Mouse (Mus musculus): Measurements from ENCODE around the gene Grip2. TPM values are rescaled to one million over a fixed set of nuclear protein-coding genes. Genes with fewer than 3 reads are reported as not detected.

The Grip2 gene
- polyA plus RNA-seq, 1 experiment from 2014 or later = 0.12 TPM

DNA sequence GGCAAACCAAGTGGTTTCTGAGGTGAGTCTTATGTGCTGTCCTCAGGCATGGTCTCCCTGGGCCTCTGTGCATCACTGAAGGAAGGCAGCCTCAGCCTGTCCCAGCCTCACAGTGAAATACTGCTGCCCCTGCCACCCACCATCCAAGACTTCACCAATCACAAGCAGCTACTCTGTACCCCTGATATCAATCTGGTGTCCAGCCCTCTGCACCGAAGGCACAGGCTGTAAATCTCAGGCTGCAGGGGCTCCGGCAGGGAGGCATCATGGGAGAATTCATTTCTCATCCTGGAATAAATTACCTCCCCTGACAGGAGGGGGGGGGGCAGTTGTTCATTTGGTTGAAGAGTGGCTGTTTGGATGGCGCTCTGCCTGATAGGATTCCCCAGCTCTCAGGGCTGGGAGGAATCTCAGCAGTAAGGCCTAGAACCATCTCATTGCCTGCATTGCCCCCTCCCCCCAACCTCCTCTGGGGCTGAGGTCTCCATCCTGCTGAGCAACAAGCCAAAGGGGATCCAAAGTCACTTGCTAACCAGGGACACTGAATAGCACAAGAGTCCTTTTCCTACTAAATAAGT lies 5.9 kb upstream of the Grip2 start:
- no peak for ATAC-seq (ENCODE audit: insufficient read depth)
- Histone ChIP-seq H3K9me3 (replicated peaks) (no peaks in the 10 kb centered on the region), H3K27me3 (peaks cover 10% of the 10 kb centered on the region; the same call in 1 of the 2 replicates), H3K4me1 (replicated peaks) (no peaks in the 10 kb centered on the region), H3K36me3 (replicated peaks) (no peaks in the 10 kb centered on the region), H3K4me3 (replicated peaks) (no peak overlapping the region), H3K4me2 (no peak overlapping the region), H3K9ac (no peak overlapping the region), H3K27ac (replicated peaks) (no peak overlapping the region)
- WGBS (ENCODE audit: insufficient replicate concordance) = 45% methylated on average over 3 of the region's 3 CpGs

DNA sequence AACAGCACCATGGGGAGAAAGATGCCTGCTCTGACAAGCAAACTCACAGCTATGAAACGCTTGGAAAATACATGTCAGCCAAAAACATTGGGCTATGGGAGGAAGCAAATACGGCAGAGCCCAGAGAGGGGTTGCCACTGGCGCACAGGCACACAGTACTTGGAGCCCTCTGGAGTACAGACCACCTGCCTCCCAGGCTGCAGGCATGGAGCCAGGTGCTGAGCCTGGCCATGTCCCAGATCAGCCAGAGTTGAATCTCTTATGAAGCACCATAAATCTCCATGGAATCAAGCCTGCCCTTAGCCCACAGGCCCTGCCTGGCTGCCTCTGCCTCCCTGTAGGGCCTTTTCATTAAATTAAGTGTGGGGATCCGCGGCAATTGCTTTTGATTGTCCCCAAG lies 876 bp upstream of the Grip2 start:
- H3K27me3 ChIP-seq = peaks cover 9% of the 10 kb centered on the region
- no peak overlapping the region for H3K27ac ChIP-seq (replicated peaks)
- no peak overlapping the region for H3K9ac ChIP-seq
- WGBS (ENCODE audit: insufficient replicate concordance) = 63% methylated on average over 5 of the region's 5 CpGs
- H3K4me3 ChIP-seq (replicated peaks) = no peak overlapping the region
- H3K9me3 ChIP-seq (replicated peaks) = no peaks in the 10 kb centered on the region
- H3K4me2 ChIP-seq = no peak overlapping the region
- H3K36me3 ChIP-seq (replicated peaks) = no peaks in the 10 kb centered on the region
- ATAC-seq (ENCODE audit: insufficient read depth) = no peak
- no peaks in the 10 kb centered on the region for H3K4me1 ChIP-seq (replicated peaks)

DNA sequence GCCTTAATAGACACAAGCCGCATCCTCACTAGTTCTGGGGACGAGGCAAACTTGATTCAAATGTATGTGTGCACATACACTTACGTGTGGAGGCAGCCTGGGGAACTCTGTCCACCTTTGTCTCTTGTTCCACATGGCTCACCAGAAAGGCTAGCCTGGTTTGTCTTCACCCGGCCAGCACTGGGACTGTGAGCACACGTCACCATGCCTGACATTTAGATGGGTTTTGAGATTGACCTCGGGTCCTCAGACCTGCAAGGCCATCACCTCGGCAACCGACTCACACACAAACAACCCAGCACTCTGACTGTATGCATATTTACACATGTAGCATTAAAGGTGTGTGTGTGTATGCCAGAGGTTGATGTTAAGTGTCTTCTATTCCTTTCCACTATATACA lies 8.8 kb downstream of the Grip2 start:
- Histone ChIP-seq H3K9me3 (replicated peaks) (0 out of 2 replicates have a peak, but pooled peaks cover 2% of the 10 kb centered on the region), H3K27ac (replicated peaks) (no peak overlapping the region), H3K27me3 (no peaks in the 10 kb centered on the region), H3K4me3 (replicated peaks) (no peak overlapping the region), H3K36me3 (replicated peaks) (no peaks in the 10 kb centered on the region), H3K4me1 (replicated peaks) (no peaks in the 10 kb centered on the region), H3K4me2 (no peak overlapping the region), H3K9ac (no peak overlapping the region)
- no peak for ATAC-seq (ENCODE audit: insufficient read depth)
- 53% methylated on average over 8 of the region's 8 CpGs for WGBS (ENCODE audit: insufficient replicate concordance)

DNA sequence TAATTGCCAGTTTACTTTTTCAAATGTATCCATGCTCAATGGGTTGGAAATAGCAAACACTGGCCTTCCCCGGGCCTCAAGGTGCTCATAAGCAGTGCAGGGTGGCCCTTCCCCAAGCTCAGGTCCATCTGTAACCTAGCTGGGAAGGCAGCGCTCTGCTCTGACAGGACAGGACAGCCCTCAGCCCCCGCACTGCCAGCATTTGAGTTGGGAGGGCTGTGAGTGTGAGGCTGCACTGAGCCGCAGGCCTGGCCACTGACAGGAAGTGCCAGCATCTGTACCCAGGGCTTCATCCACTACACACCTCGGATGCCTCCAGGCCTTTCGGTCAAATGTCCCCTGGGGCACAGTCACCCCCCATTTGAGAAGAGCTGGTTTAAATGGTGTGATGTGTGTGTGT lies 11.1 kb downstream of the Grip2 start:
- Histone ChIP-seq H3K27me3 (no peaks in the 10 kb centered on the region), H3K4me1 (replicated peaks) (no peaks in the 10 kb centered on the region), H3K4me2 (no peak overlapping the region), H3K27ac (replicated peaks) (no peak overlapping the region), H3K4me3 (replicated peaks) (no peak overlapping the region), H3K36me3 (replicated peaks) (no peaks in the 10 kb centered on the region), H3K9ac (no peak overlapping the region), H3K9me3 (replicated peaks) (0 out of 2 replicates have a peak, but pooled peaks cover 2% of the 10 kb centered on the region)
- WGBS (ENCODE audit: insufficient replicate concordance) = 68% methylated on average over 6 of the region's 6 CpGs
- ATAC-seq (ENCODE audit: insufficient read depth) = no peak

DNA sequence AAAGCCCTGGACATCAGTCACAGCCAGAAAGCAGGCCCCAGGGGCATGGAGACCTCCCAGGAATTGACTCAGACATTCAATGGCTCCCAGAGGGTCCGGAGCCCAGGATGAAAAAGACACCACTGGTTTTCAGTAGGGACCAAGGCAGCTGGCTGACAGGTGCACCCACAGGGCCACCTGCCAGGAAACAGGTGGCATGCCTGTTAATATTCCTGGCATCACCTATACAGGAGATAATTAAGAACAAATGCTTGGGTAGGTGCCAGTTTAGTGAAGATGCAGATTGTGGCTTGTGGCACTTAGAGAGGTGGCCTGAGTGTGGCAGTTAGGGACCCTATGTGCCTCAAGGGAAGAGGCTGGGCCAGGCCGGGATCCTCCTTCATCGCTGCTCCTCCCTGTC lies 13.4 kb downstream of the Grip2 start:
- Histone ChIP-seq H3K27me3 (peaks cover 3% of the 10 kb centered on the region), H3K4me2 (no peak overlapping the region), H3K4me1 (replicated peaks) (no peaks in the 10 kb centered on the region), H3K27ac (replicated peaks) (no peak overlapping the region), H3K9me3 (replicated peaks) (no peaks in the 10 kb centered on the region), H3K9ac (no peak overlapping the region), H3K4me3 (replicated peaks) (no peak overlapping the region), H3K36me3 (replicated peaks) (no peaks in the 10 kb centered on the region)
- WGBS (ENCODE audit: insufficient replicate concordance) = 70% methylated on average over 3 of the region's 3 CpGs
- ATAC-seq (ENCODE audit: insufficient read depth) = no peak

DNA sequence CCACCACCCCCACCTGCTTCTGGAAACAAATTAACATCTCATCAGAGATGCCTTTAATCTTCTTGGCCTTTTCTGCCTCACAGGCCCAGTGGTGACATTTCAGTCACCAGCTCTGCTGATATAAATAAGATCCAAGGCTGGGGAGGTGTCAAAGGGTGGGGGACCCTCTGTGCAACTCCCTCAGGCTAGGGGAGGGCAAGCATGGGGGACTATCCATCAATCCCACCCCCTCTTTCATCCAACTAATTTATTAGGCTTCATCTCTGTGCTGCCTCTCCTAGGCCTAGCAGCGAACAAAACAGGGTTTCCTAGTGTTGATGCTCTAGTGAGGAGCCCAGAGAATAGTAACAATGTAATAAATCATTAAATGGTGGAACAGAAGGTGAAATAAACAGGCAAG lies 17.0 kb downstream of the Grip2 start:
- no peak overlapping the region for H3K4me2 ChIP-seq
- peaks cover 39% of the 10 kb centered on the region for H3K27me3 ChIP-seq
- no peaks in the 10 kb centered on the region for H3K9me3 ChIP-seq (replicated peaks)
- no peaks in the 10 kb centered on the region for H3K36me3 ChIP-seq (replicated peaks)
- H3K4me3 ChIP-seq (replicated peaks) = no peak overlapping the region
- H3K9ac ChIP-seq = no peak overlapping the region
- H3K4me1 ChIP-seq (replicated peaks) = no peaks in the 10 kb centered on the region
- ATAC-seq (ENCODE audit: insufficient read depth) = no peak
- H3K27ac ChIP-seq (replicated peaks) = no peak overlapping the region
- 14% methylated on average over 1 of the region's 1 CpGs for WGBS (ENCODE audit: insufficient replicate concordance)

DNA sequence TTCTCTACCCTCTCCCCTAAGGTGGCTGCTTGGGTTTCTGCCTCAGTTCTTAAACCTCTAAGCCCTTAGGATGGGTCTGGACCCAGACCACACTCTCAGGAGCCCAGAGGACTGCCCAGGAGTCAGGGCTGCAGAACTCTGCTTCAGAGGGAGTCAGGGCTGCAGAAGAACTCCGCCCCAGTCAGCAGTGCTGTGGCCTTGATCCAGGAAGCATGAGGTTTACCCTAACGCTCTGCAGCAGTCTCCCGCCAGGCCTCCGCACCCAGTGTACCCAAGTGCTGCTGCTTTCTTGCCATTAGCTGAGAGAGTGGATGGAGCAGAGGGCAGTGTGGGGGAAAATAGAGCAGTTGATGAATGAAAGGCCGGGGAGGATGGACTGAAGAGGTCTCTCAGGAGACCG lies 19.0 kb downstream of the Grip2 start:
- Histone ChIP-seq H3K27me3 (peaks cover 50% of the 10 kb centered on the region), H3K9me3 (replicated peaks) (no peaks in the 10 kb centered on the region), H3K4me2 (no peak overlapping the region), H3K4me1 (replicated peaks) (no peaks in the 10 kb centered on the region), H3K9ac (no peak overlapping the region), H3K27ac (replicated peaks) (no peak overlapping the region), H3K36me3 (replicated peaks) (no peaks in the 10 kb centered on the region), H3K4me3 (replicated peaks) (no peak overlapping the region)
- no peak for ATAC-seq (ENCODE audit: insufficient read depth)
- 30% methylated on average over 6 of the region's 6 CpGs for WGBS (ENCODE audit: insufficient replicate concordance)

DNA sequence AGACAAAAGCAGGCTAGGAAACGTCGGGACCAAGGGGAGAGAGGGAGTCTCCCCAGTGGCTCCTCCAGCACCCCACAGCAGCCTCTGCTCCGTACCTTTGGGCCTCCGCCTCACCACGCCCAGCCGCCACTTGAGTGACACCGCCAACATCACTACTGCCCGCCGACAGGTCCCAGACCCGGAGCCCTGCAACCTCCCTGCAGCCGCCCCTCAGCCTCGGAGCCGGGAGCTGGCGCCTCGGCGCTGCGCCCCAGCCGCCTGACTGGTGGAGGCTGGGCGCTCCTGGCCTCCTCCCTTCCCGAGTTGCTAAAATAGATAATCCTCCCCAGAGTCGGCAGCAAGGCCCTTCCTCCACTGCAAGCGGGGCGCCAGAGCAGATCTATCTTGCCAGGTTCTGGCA lies 19.9 kb downstream of the Grip2 start:
- WGBS (ENCODE audit: insufficient replicate concordance) = 3% methylated on average over 23 of the region's 23 CpGs
- Histone ChIP-seq H3K9me3 (replicated peaks) (no peaks in the 10 kb centered on the region), H3K9ac (no peak overlapping the region), H3K36me3 (replicated peaks) (no peaks in the 10 kb centered on the region), H3K4me3 (replicated peaks) (no peak overlapping the region), H3K4me2 (no peak overlapping the region), H3K27me3 (peaks cover 50% of the 10 kb centered on the region), H3K4me1 (replicated peaks) (no peaks in the 10 kb centered on the region), H3K27ac (replicated peaks) (no peak overlapping the region)
- ATAC-seq (ENCODE audit: insufficient read depth) = no peak

DNA sequence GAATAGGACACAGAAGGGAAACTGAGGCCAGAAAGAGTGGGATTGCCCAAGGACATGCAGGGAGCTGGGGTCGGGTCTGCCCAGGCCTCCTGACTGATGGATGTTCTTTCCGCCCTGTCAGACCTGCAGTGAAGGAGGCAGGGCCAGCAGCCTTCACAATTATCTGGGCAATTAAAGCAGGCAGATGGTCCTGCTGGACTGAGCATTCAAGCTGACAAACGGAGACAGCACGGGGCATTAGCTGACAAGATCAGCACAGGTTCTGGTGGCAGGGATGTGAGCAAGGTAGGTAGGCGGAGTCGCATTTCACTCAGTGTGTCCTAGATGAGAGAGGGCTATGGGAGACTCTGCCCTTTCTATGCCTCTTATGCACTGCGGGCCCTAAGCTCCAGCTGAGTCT lies 22.9 kb downstream of the Grip2 start:
- Histone ChIP-seq H3K27me3 (peaks cover 50% of the 10 kb centered on the region), H3K36me3 (replicated peaks) (no peaks in the 10 kb centered on the region), H3K4me3 (replicated peaks) (no peak overlapping the region), H3K9ac (no peak overlapping the region), H3K27ac (replicated peaks) (no peak overlapping the region), H3K9me3 (replicated peaks) (no peaks in the 10 kb centered on the region), H3K4me1 (replicated peaks) (no peaks in the 10 kb centered on the region), H3K4me2 (no peak overlapping the region)
- 39% methylated on average over 7 of the region's 7 CpGs for WGBS (ENCODE audit: insufficient replicate concordance)
- ATAC-seq (ENCODE audit: insufficient read depth) = no peak

DNA sequence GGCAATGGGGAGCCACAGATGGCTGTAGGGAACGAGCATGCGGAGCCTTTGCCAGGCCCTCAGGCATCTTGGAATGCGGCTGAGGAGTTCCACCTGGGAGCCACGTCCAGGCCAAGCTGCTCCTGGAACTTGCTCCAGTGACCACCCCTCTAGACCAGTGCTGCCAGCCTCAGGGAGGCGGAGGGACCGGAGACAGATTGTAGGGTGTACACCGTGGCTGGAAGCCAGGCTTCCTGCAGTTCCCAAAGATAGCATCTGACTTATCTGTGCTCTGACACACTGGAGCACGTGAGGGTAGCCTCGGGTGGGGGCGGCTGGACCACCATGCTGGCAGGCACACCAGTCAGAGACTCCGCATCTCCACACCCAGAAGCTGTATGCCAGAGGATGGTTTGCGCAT lies 28.6 kb downstream of the Grip2 start:
- H3K27me3 ChIP-seq = 0 out of 2 replicates have a peak, but pooled peaks cover 5% of the 10 kb centered on the region
- H3K27ac ChIP-seq (replicated peaks) = no peak overlapping the region
- H3K36me3 ChIP-seq (replicated peaks) = no peaks in the 10 kb centered on the region
- no peaks in the 10 kb centered on the region for H3K9me3 ChIP-seq (replicated peaks)
- ATAC-seq (ENCODE audit: insufficient read depth) = no peak
- no peak overlapping the region for H3K4me3 ChIP-seq (replicated peaks)
- H3K4me1 ChIP-seq (replicated peaks) = no peaks in the 10 kb centered on the region
- H3K4me2 ChIP-seq = no peak overlapping the region
- no peak overlapping the region for H3K9ac ChIP-seq
- WGBS (ENCODE audit: insufficient replicate concordance) = 50% methylated on average over 12 of the region's 12 CpGs

DNA sequence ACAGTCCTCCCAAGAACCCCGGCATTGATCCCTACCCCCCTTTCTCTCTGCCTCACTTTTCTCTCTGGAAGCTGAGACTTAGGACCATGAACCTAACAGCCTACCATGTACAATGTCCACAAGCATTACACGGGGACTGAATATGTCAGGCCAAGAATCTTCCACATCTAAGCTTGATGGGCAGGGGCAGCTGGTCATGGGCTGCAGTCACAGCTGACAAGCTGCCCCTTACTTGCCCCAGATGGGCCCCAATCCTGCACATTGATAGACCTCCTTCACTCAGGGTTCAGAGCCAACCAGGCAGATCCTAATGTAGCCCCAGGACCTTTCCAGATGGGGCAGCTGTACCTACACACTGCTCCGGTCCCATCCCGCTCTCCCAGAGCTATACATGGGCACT lies 30.3 kb downstream of the Grip2 start:
- 71% methylated on average over 4 of the region's 4 CpGs for WGBS (ENCODE audit: insufficient replicate concordance)
- ATAC-seq (ENCODE audit: insufficient read depth) = no peak
- Histone ChIP-seq H3K4me1 (replicated peaks) (no peaks in the 10 kb centered on the region), H3K36me3 (replicated peaks) (no peaks in the 10 kb centered on the region), H3K4me3 (replicated peaks) (no peak overlapping the region), H3K9ac (no peak overlapping the region), H3K9me3 (replicated peaks) (no peaks in the 10 kb centered on the region), H3K27me3 (0 out of 2 replicates have a peak, but pooled peaks cover 5% of the 10 kb centered on the region), H3K27ac (replicated peaks) (no peak overlapping the region), H3K4me2 (no peak overlapping the region)

DNA sequence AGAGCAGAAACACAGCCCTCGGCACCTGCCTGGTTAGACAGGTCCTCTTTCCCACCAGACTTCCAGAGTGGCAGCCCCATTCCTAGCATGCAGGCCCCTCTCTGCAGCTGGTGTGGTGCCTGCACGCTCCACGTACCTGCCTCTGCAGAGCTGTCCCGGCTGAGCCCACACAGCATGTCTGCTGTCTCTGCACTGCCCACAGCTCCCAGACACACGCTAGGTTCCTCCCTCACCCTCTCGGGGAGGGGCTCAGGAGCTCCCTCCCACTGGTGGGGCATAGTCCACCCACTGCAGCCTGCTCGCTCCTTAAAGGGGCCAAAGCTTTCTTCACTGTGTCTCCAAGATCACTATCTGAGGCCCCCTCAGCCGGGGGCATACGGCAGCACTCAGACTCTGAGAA lies 31.0 kb downstream of the Grip2 start:
- no peak overlapping the region for H3K4me3 ChIP-seq (replicated peaks)
- no peaks in the 10 kb centered on the region for H3K36me3 ChIP-seq (replicated peaks)
- 50% methylated on average over 9 of the region's 9 CpGs for WGBS (ENCODE audit: insufficient replicate concordance)
- no peaks in the 10 kb centered on the region for H3K4me1 ChIP-seq (replicated peaks)
- no peak overlapping the region for H3K9ac ChIP-seq
- 0 out of 2 replicates have a peak, but pooled peaks cover 5% of the 10 kb centered on the region for H3K27me3 ChIP-seq
- H3K4me2 ChIP-seq = no peak overlapping the region
- no peaks in the 10 kb centered on the region for H3K9me3 ChIP-seq (replicated peaks)
- no peak overlapping the region for H3K27ac ChIP-seq (replicated peaks)
- no peak for ATAC-seq (ENCODE audit: insufficient read depth)

Measured in liver, embryonic 15.5 days (tissue).